ENCODE assay signal across 17 mouse cellular contexts in genomic region chr12:117169670-117170069, GRCm38 (mm10).
DNase-seq lines count a peak whose midpoint lies in the region; ATAC-seq and TF ChIP-seq lines count a peak whose summit lies in the region.
"Had no signal": no experiment of that assay in that cellular context is flagged by ENCODE, and none has a peak within 500 bp of the region (broad histone marks: within the 10 kb centered on the region; RNA-seq: fewer than 3 reads in every experiment).

No protein-coding gene starts in this region.

- no peak overlapping the region for H3K4me3 ChIP-seq in stomach, embryonic 16.5 days (replicated peaks; ENCODE audit: low read length)
- H3K4me3 ChIP-seq in stomach, postnatal 0 days (ENCODE audit: low read depth, low read length), result no peak overlapping the region
- no peak overlapping the region for H3K4me3 ChIP-seq in forebrain, embryonic 14.5 days (ENCODE audit: low read depth, low read length)
- no peak overlapping the region for H3K4me3 ChIP-seq in hindbrain, embryonic 16.5 days (ENCODE audit: low read length)
- no peak overlapping the region for H3K4me3 ChIP-seq in midbrain, postnatal 0 days (ENCODE audit: low read depth, low read length)
- no peak overlapping the region for H3K4me3 ChIP-seq in liver, embryonic 11.5 days (ENCODE audit: low read depth, low read length)
- H3K4me3 ChIP-seq: erythroblast, embryonic 14.5 days had no signal

- no peak overlapping the region for H3K4me2 ChIP-seq in stomach, embryonic 16.5 days (ENCODE audit: low read depth, low read length)
- no peak overlapping the region for H3K4me2 ChIP-seq in stomach, postnatal 0 days (replicated peaks; ENCODE audit: low read depth)
- H3K4me2 ChIP-seq in forebrain, embryonic 14.5 days (ENCODE audit: low read length), result no peak overlapping the region
- no peak overlapping the region for H3K4me2 ChIP-seq in hindbrain, embryonic 16.5 days (ENCODE audit: low read length)
- H3K4me2 ChIP-seq in midbrain, postnatal 0 days (ENCODE audit: low read depth, low read length, poor library complexity, severe bottlenecking), result no peak overlapping the region
- H3K4me2 ChIP-seq in liver, embryonic 11.5 days, result no peak overlapping the region

- H3K9me3 ChIP-seq in stomach, embryonic 16.5 days (replicated peaks; ENCODE audit: control insufficient read depth, low read length), result no peaks in the 10 kb centered on the region
- H3K9me3 ChIP-seq in stomach, postnatal 0 days (ENCODE audit: control insufficient read depth, low read length), result no peaks in the 10 kb centered on the region
- H3K9me3 ChIP-seq in forebrain, embryonic 14.5 days (replicated peaks; ENCODE audit: control insufficient read depth, low read length), result no peaks in the 10 kb centered on the region
- no peaks in the 10 kb centered on the region for H3K9me3 ChIP-seq in hindbrain, embryonic 16.5 days (ENCODE audit: control insufficient read depth, low read length)
- no peaks in the 10 kb centered on the region for H3K9me3 ChIP-seq in midbrain, postnatal 0 days (ENCODE audit: low read length)
- H3K9me3 ChIP-seq in liver, embryonic 11.5 days (ENCODE audit: control insufficient read depth, low read length), result no peaks in the 10 kb centered on the region

- no peak for TF ChIP-seq CTCF in stomach, postnatal 0 days (IDR thresholded peaks at IDR 0.05; ENCODE audit: low read depth)
- TF ChIP-seq CTCF in midbrain, postnatal 0 days (IDR thresholded peaks at IDR 0.05), result no peak

- 50% methylated on average over 5 of the region's 5 CpGs for WGBS in stomach, embryonic 16.5 days
- WGBS in stomach, postnatal 0 days, result 48% methylated on average over 5 of the region's 5 CpGs
- 24% methylated on average over 5 of the region's 5 CpGs for WGBS in forebrain, embryonic 14.5 days
- 38% methylated on average over 5 of the region's 5 CpGs for WGBS in hindbrain, embryonic 16.5 days
- whole genome bisulfite sequencing in midbrain, postnatal 0 days, result 17% methylated on average over 5 of the region's 5 CpGs
- WGBS in liver, embryonic 11.5 days, result 48% methylated on average over 5 of the region's 5 CpGs

- H3K27ac ChIP-seq in stomach, embryonic 16.5 days (ENCODE audit: low read length), result no peak overlapping the region
- no peak overlapping the region for H3K27ac ChIP-seq in stomach, postnatal 0 days (replicated peaks)
- peak overlapping the region; percentile 54 for H3K27ac ChIP-seq in forebrain, embryonic 14.5 days (ENCODE audit: low read depth, low read length)
- H3K27ac ChIP-seq in hindbrain, embryonic 16.5 days (ENCODE audit: low read depth, low read length), result no peak overlapping the region
- peak overlapping the region; percentile 48 for H3K27ac ChIP-seq in midbrain, postnatal 0 days (ENCODE audit: low read depth, low read length)
- H3K27ac ChIP-seq in liver, embryonic 11.5 days (ENCODE audit: low read depth, low read length), result no peak overlapping the region

- no peak for DNase-seq in stomach, postnatal 0 days (ENCODE audit: low spot score)
- DNase-seq in forebrain, embryonic 14.5 days (ENCODE audit: low spot score), result no peak
- DNase-seq in midbrain, postnatal 0 days (ENCODE audit: low spot score), result peak; percentile 33
- no peak for DNase-seq in kidney, adult 18-20 months
- DNase-seq in right cerebral cortex, postnatal 14 days, result no peak
- DNase-seq in liver, embryonic 11.5 days (ENCODE audit: low spot score), result no peak
- DNase-seq: cerebellum, adult 11-12 months; embryo, embryonic 11 days; gastrocnemius, postnatal 10 days; heart, postnatal 14 days; kidney, adult 11 months; kidney, postnatal 25 days; lung, postnatal 10 days; thymus, postnatal 14 days had no signal

- H3K9ac ChIP-seq in stomach, embryonic 16.5 days (ENCODE audit: low read length), result no peak overlapping the region
- H3K9ac ChIP-seq in stomach, postnatal 0 days (ENCODE audit: low read length), result no peak overlapping the region
- peak overlapping the region; percentile 13; the same call in 1 of the 2 replicates for H3K9ac ChIP-seq in forebrain, embryonic 14.5 days (ENCODE audit: low read length)
- H3K9ac ChIP-seq in hindbrain, embryonic 16.5 days (ENCODE audit: low read depth, low read length), result 0 out of 2 replicates have a peak overlapping the region, but pooled peaks have one; percentile 37
- H3K9ac ChIP-seq in midbrain, postnatal 0 days (replicated peaks; ENCODE audit: low read length, poor library complexity, severe bottlenecking), result 0 out of 2 replicates have a peak overlapping the region, but pooled peaks have one; percentile 14
- no peak overlapping the region for H3K9ac ChIP-seq in liver, embryonic 11.5 days (ENCODE audit: low read depth, low read length)

- ATAC-seq in stomach, embryonic 16.5 days (ENCODE audit: insufficient read depth, low FRiP score), result peak; percentile 47; the same call in 1 of the 2 replicates
- ATAC-seq in stomach, postnatal 0 days (ENCODE audit: low FRiP score, low TSS enrichment), result no peak
- ATAC-seq in forebrain, embryonic 14.5 days, result no peak; the same call in 1 of the 2 replicates
- no peak for ATAC-seq in hindbrain, embryonic 16.5 days
- peak; percentile 36; the same call in 1 of the 2 replicates for ATAC-seq in midbrain, postnatal 0 days (ENCODE audit: low FRiP score)
- no peak for ATAC-seq in liver, embryonic 11.5 days (replicated peaks; ENCODE audit: low FRiP score)

- 0 out of 2 replicates have a peak, but pooled peaks cover 2% of the 10 kb centered on the region for H3K4me1 ChIP-seq in stomach, embryonic 16.5 days (ENCODE audit: control insufficient read depth, insufficient read depth, low read length)
- no peaks in the 10 kb centered on the region for H3K4me1 ChIP-seq in stomach, postnatal 0 days (replicated peaks; ENCODE audit: control insufficient read depth, insufficient read depth)
- H3K4me1 ChIP-seq in forebrain, embryonic 14.5 days (ENCODE audit: control insufficient read depth, insufficient read depth, low read length), result peaks cover 43% of the 10 kb centered on the region
- H3K4me1 ChIP-seq in hindbrain, embryonic 16.5 days (ENCODE audit: control insufficient read depth, insufficient read depth, low read depth, low read length), result peaks cover 24% of the 10 kb centered on the region
- peaks cover 28% of the 10 kb centered on the region for H3K4me1 ChIP-seq in midbrain, postnatal 0 days (ENCODE audit: insufficient read depth, low read length)
- H3K4me1 ChIP-seq in liver, embryonic 11.5 days (replicated peaks; ENCODE audit: control insufficient read depth, insufficient read depth, low read length), result peaks cover 4% of the 10 kb centered on the region; the same call in 1 of the 2 replicates

- H3K36me3 ChIP-seq in stomach, embryonic 16.5 days (ENCODE audit: control insufficient read depth, insufficient read depth, low read length), result no peaks in the 10 kb centered on the region
- no peaks in the 10 kb centered on the region for H3K36me3 ChIP-seq in stomach, postnatal 0 days (ENCODE audit: control insufficient read depth, insufficient read depth, low read length)
- peaks cover 8% of the 10 kb centered on the region for H3K36me3 ChIP-seq in forebrain, embryonic 14.5 days (ENCODE audit: control insufficient read depth, insufficient read depth, low read length)
- no peaks in the 10 kb centered on the region for H3K36me3 ChIP-seq in hindbrain, embryonic 16.5 days (ENCODE audit: control insufficient read depth, insufficient read depth, low read length)
- H3K36me3 ChIP-seq in midbrain, postnatal 0 days (ENCODE audit: insufficient read depth, low read length), result no peaks in the 10 kb centered on the region
- no peaks in the 10 kb centered on the region for H3K36me3 ChIP-seq in liver, embryonic 11.5 days (ENCODE audit: control insufficient read depth, insufficient read depth, low read length)

- no peak for TF ChIP-seq EP300 in stomach, postnatal 0 days (optimal IDR thresholded peaks at IDR 0.05)

- no peaks in the 10 kb centered on the region for H3K27me3 ChIP-seq in stomach, embryonic 16.5 days (ENCODE audit: control insufficient read depth, insufficient read depth, low read length)
- H3K27me3 ChIP-seq in stomach, postnatal 0 days (ENCODE audit: control insufficient read depth, insufficient read depth, low read length), result no peaks in the 10 kb centered on the region
- H3K27me3 ChIP-seq in forebrain, embryonic 14.5 days (replicated peaks; ENCODE audit: control insufficient read depth, insufficient read depth, low read length), result peaks cover 5% of the 10 kb centered on the region; the same call in 1 of the 2 replicates
- no peaks in the 10 kb centered on the region for H3K27me3 ChIP-seq in hindbrain, embryonic 16.5 days (replicated peaks; ENCODE audit: control insufficient read depth, insufficient read depth, low read length)
- no peaks in the 10 kb centered on the region for H3K27me3 ChIP-seq in midbrain, postnatal 0 days (ENCODE audit: insufficient read depth, low read length)
- H3K27me3 ChIP-seq in liver, embryonic 11.5 days (replicated peaks; ENCODE audit: control insufficient read depth, insufficient read depth, low read length), result peaks cover 11% of the 10 kb centered on the region

Comparison
In these comparisons a context has a peak if more than half of its experiments do, and no peak if none do; other contexts are left out.
1. ATAC-seq: peak in stomach, embryonic 16.5 days (single experiment) and midbrain, postnatal 0 days (single experiment); none in stomach, postnatal 0 days (single experiment), forebrain, embryonic 14.5 days (single experiment), hindbrain, embryonic 16.5 days (single experiment) and liver, embryonic 11.5 days (single experiment).
2. H3K27ac ChIP-seq: peak in forebrain, embryonic 14.5 days (single experiment) and midbrain, postnatal 0 days (single experiment); none in stomach, embryonic 16.5 days (single experiment), stomach, postnatal 0 days (single experiment), hindbrain, embryonic 16.5 days (single experiment) and liver, embryonic 11.5 days (single experiment).
3. H3K9ac ChIP-seq: peak in forebrain, embryonic 14.5 days (single experiment), hindbrain, embryonic 16.5 days (single experiment) and midbrain, postnatal 0 days (single experiment); none in stomach, embryonic 16.5 days (single experiment), stomach, postnatal 0 days (single experiment) and liver, embryonic 11.5 days (single experiment).